Mouse (Mus musculus) lung, embryonic 16.5 days (tissue): Measurements from ENCODE around the gene Prr15l. TPM values are rescaled to one million over a fixed set of nuclear protein-coding genes. Genes with fewer than 3 reads are reported as not detected.

ENCODE experiments used
- ATAC-seq: fragments of 200-750 bp; cut with Nextera tagmentation; 2 replicates; pipeline ENCODE4 v1.8.0; 2017; ENCODE audit warnings: low read depth, mild to moderate bottlenecking, moderate library complexity
- H3K27ac ChIP-seq: fragments of 300-500 bp; sonication (generic); 2 replicates; pipeline ENCODE4 v1.5.1; 2014; ENCODE audit warnings: mild to moderate bottlenecking, control low read depth, low read length
- H3K27me3 ChIP-seq: fragments of 300-500 bp; sonication (generic); 2 replicates; pipeline ENCODE4 v1.6.1; 2014; ENCODE audit warnings: low read depth, low read length, mixed read lengths; ENCODE audit not compliant: control insufficient read depth, insufficient read depth
- H3K36me3 ChIP-seq: fragments of 300-500 bp; sonication (generic); 2 replicates; pipeline ENCODE4 v1.6.1; 2014; ENCODE audit warnings: low read length; ENCODE audit not compliant: control insufficient read depth, insufficient read depth
- H3K4me1 ChIP-seq: fragments of 300-500 bp; sonication (generic); replicated peaks from 2 replicates; pipeline ENCODE4 v1.6.1; 2014; ENCODE audit warnings: low read length, mixed read lengths; ENCODE audit not compliant: control insufficient read depth, insufficient read depth
- H3K4me2 ChIP-seq: fragments of 300-500 bp; sonication (generic); 2 replicates; pipeline ENCODE4 v1.6.1; 2014; ENCODE audit warnings: low read depth, low read length, control low read depth
- H3K4me3 ChIP-seq: fragments of 300-500 bp; sonication (generic); 2 replicates; pipeline ENCODE4 v1.5.1; 2014; ENCODE audit warnings: mild to moderate bottlenecking, low read length, control low read depth
- H3K9ac ChIP-seq: fragments of 300-500 bp; sonication (generic); 2 replicates; pipeline ENCODE4 v1.6.1; 2014; ENCODE audit warnings: low read length, control low read depth
- H3K9me3 ChIP-seq: fragments of 300-500 bp; sonication (generic); 2 replicates; pipeline ENCODE4 v1.6.1; 2016; ENCODE audit warnings: low read length; ENCODE audit not compliant: control insufficient read depth
- WGBS: fragments of 180-500 bp; shearing (Covaris S2); extraction: QIAGEN DNeasy Blood & Tissue Kit; methylation state at CpG from one replicate; pipeline ENCODE4 v1.1.7; 2014; 5-methylcytosine and 5-hydroxymethylcytosine counted together
- polyA plus RNA-seq: library from polyadenylated mRNA; unstranded; fragments of >200 nt; fragmentation: Nextera tagmentation; extraction: Ambion mirVana; gene quantifications from 2 replicates; pipeline ENCODE4 v1.2.1, GENCODE M21; 2015

The Prr15l gene
- polyA plus RNA-seq, 1 experiment from 2014 or later: 50.5 TPM

GRCm38 (mm10) chr11:96977606-96978400, 49.9 kb downstream of the Prr15l start:
- H3K36me3 ChIP-seq: no peaks in the 10 kb centered on the region
- H3K9me3 ChIP-seq: no peaks in the 10 kb centered on the region
- no peaks in the 10 kb centered on the region for H3K27me3 ChIP-seq
- peak; percentile 97 for ATAC-seq
- H3K4me1 ChIP-seq: peaks cover 22% of the 10 kb centered on the region
- H3K9ac ChIP-seq: peak overlapping the region; percentile 98
- peak overlapping the region; percentile 96 for H3K27ac ChIP-seq
- under 1% methylated on average over 45 of the region's 45 CpGs for WGBS
- peak overlapping the region; percentile 92 for H3K4me2 ChIP-seq
- peak overlapping the region; percentile 78 for H3K4me3 ChIP-seq

GRCm38 (mm10) chr11:96978401-96979246, 50.7 kb downstream of the Prr15l start:
- peak overlapping the region; percentile 86 for H3K27ac ChIP-seq

GRCm38 (mm10) chr11:96979329-96979728, 51.4 kb downstream of the Prr15l start:
- no peak for ATAC-seq
- Histone ChIP-seq H3K27me3 (no peaks in the 10 kb centered on the region), H3K36me3 (no peaks in the 10 kb centered on the region), H3K4me3 (no peak overlapping the region), H3K9me3 (no peaks in the 10 kb centered on the region), H3K4me1 (peaks cover 20% of the 10 kb centered on the region), H3K9ac (no peak overlapping the region), H3K27ac (no peak overlapping the region), H3K4me2 (no peak overlapping the region)
- WGBS: 77% methylated on average over 7 of the region's 7 CpGs

More at GRCm38 (mm10) chr11:96978401-96979246, 50.7 kb downstream of the Prr15l start:
- Histone ChIP-seq H3K36me3 (no peaks in the 10 kb centered on the region), H3K4me1 (peaks cover 20% of the 10 kb centered on the region), H3K4me2 (peak overlapping the region; percentile 92), H3K4me3 (peak overlapping the region; percentile 61), H3K9me3 (no peaks in the 10 kb centered on the region), H3K27me3 (no peaks in the 10 kb centered on the region), H3K9ac (peak overlapping the region; percentile 73)
- 16% methylated on average over 17 of the region's 17 CpGs for WGBS
- ATAC-seq: no peak

- H3K4me1 ChIP-seq: peaks cover 20% of the 10 kb centered on the region
- no peaks in the 10 kb centered on the region for H3K9me3 ChIP-seq
- no peak overlapping the region for H3K4me2 ChIP-seq
- H3K36me3 ChIP-seq: no peaks in the 10 kb centered on the region
- no peak overlapping the region for H3K9ac ChIP-seq
- WGBS: 68% methylated on average over 5 of the region's 5 CpGs
- no peak overlapping the region for H3K4me3 ChIP-seq
- H3K27ac ChIP-seq: no peak overlapping the region
- no peaks in the 10 kb centered on the region for H3K27me3 ChIP-seq
- ATAC-seq: no peak
Observed at GRCm38 (mm10) chr11:96980021-96980420, 52.1 kb downstream of the Prr15l start.

- H3K4me2 ChIP-seq: no peak overlapping the region
- 39% methylated on average over 15 of the region's 15 CpGs for WGBS
- H3K9ac ChIP-seq: no peak overlapping the region
- H3K27ac ChIP-seq: no peak overlapping the region
- H3K4me3 ChIP-seq: no peak overlapping the region
- H3K9me3 ChIP-seq: no peaks in the 10 kb centered on the region
- H3K36me3 ChIP-seq: no peaks in the 10 kb centered on the region
- ATAC-seq: no peak
- H3K4me1 ChIP-seq: peaks cover 9% of the 10 kb centered on the region
- H3K27me3 ChIP-seq: no peaks in the 10 kb centered on the region
Observed at GRCm38 (mm10) chr11:96981461-96981860, 53.6 kb downstream of the Prr15l start.

GRCm38 (mm10) chr11:96982355-96982754, 54.5 kb downstream of the Prr15l start:
- Histone ChIP-seq H3K9ac (no peak overlapping the region), H3K4me1 (peaks cover 8% of the 10 kb centered on the region), H3K27me3 (no peaks in the 10 kb centered on the region; the same call in 1 of the 2 replicates), H3K4me2 (no peak overlapping the region), H3K36me3 (no peaks in the 10 kb centered on the region), H3K9me3 (no peaks in the 10 kb centered on the region), H3K27ac (no peak overlapping the region), H3K4me3 (no peak overlapping the region)
- no peak for ATAC-seq
- 3% methylated on average over 7 of the region's 7 CpGs for WGBS

GRCm38 (mm10) chr11:96982859-96983258, 55.0 kb downstream of the Prr15l start, which contains the start of gene Sp2:
Gene Sp2, minus strand, starts transcription at chr11:96982959.
- H3K27me3 ChIP-seq: no peaks in the 10 kb centered on the region; the same call in 1 of the 2 replicates
- no peak within 1 kb of the TSS for H3K4me3 ChIP-seq
- no peak for ATAC-seq
- no peak within 1 kb of the TSS for H3K9ac ChIP-seq
- H3K9me3 ChIP-seq: no peaks in the 10 kb centered on the region
- WGBS: 62% methylated on average over 7 of the region's 7 CpGs
- H3K4me1 ChIP-seq: peaks cover 13% of the 10 kb centered on the region
- no peaks in the 10 kb centered on the region for H3K36me3 ChIP-seq
- H3K4me2 ChIP-seq: no peak within 1 kb of the TSS
- H3K27ac ChIP-seq: no peak within 1 kb of the TSS

GRCm38 (mm10) chr11:96984903-96985302, 57.0 kb downstream of the Prr15l start:
- H3K4me3 ChIP-seq: no peak overlapping the region
- no peak for ATAC-seq
- no peaks in the 10 kb centered on the region for H3K9me3 ChIP-seq
- 36% methylated on average over 4 of the region's 4 CpGs for WGBS
- H3K36me3 ChIP-seq: no peaks in the 10 kb centered on the region
- no peak overlapping the region for H3K4me2 ChIP-seq
- H3K4me1 ChIP-seq: peaks cover 11% of the 10 kb centered on the region
- no peaks in the 10 kb centered on the region; the same call in 1 of the 2 replicates for H3K27me3 ChIP-seq
- H3K27ac ChIP-seq: no peak overlapping the region
- no peak overlapping the region for H3K9ac ChIP-seq

- no peaks in the 10 kb centered on the region for H3K9me3 ChIP-seq
- no peaks in the 10 kb centered on the region; the same call in 1 of the 2 replicates for H3K27me3 ChIP-seq
- WGBS: 27% methylated on average over 3 of the region's 3 CpGs
- H3K4me2 ChIP-seq: no peak overlapping the region
- no peaks in the 10 kb centered on the region for H3K36me3 ChIP-seq
- ATAC-seq: no peak
- H3K4me3 ChIP-seq: no peak overlapping the region
- no peak overlapping the region for H3K27ac ChIP-seq
- peaks cover 11% of the 10 kb centered on the region for H3K4me1 ChIP-seq
- H3K9ac ChIP-seq: no peak overlapping the region
Observed at GRCm38 (mm10) chr11:96986463-96986862, 58.6 kb downstream of the Prr15l start.
